Mouse (Mus musculus) common myeloid progenitor, adult 5-6 weeks (primary cell): Measurements from ENCODE around the gene Bhlhe40. TPM values are rescaled to one million over a fixed set of nuclear protein-coding genes. Genes with fewer than 3 reads are reported as not detected.

Experiments
- ATAC-seq: replicated peaks from 2 replicates; pipeline ENCODE4 v1.8.0; 2016; ENCODE audit warnings: low read depth, mild to moderate bottlenecking, moderate TSS enrichment, inconsistent platforms; ENCODE audit not compliant: poor library complexity, severe bottlenecking
- total RNA-seq: library from RNA; stranded (forward); fragments of 200-1000, 187-1606 nt; gene quantifications from 2 replicates; pipeline ENCODE4 v1.2.3, GENCODE M21; 2017

Gene Bhlhe40
- total RNA-seq, 1 experiment from 2014 or later: 4.6 TPM

- no peak for ATAC-seq
Measured at GRCm38 (mm10) chr6:108662314-108663240, 2.1 kb downstream of the Bhlhe40 start.

- no peak for ATAC-seq
Measured at GRCm38 (mm10) chr6:108663241-108664194, 3.1 kb downstream of the Bhlhe40 start.

GRCm38 (mm10) chr6:108664533-108665150 lies 4.2 kb downstream of the Bhlhe40 start:
- ATAC-seq: no peak

GRCm38 (mm10) chr6:108665587-108665986 lies 5.2 kb downstream of the Bhlhe40 start:
- no peak for ATAC-seq

GRCm38 (mm10) chr6:108666648-108667488 lies 6.4 kb downstream of the Bhlhe40 start:
- ATAC-seq: no peak

GRCm38 (mm10) chr6:108667599-108668021 lies 7.2 kb downstream of the Bhlhe40 start:
- no peak for ATAC-seq

- peak; percentile 80 for ATAC-seq
Measured at GRCm38 (mm10) chr6:108668321-108668786, 7.9 kb downstream of the Bhlhe40 start.

GRCm38 (mm10) chr6:108670276-108670675 lies 9.8 kb downstream of the Bhlhe40 start:
- ATAC-seq: no peak

- ATAC-seq: no peak
Measured at GRCm38 (mm10) chr6:108670821-108671220, 10.4 kb downstream of the Bhlhe40 start.

GRCm38 (mm10) chr6:108672094-108672493 lies 11.7 kb downstream of the Bhlhe40 start:
- ATAC-seq: no peak

- no peak for ATAC-seq
Measured at GRCm38 (mm10) chr6:108674221-108674620, 13.8 kb downstream of the Bhlhe40 start.

GRCm38 (mm10) chr6:108676783-108677340 lies 16.4 kb downstream of the Bhlhe40 start:
- no peak for ATAC-seq

- ATAC-seq: no peak
Measured at GRCm38 (mm10) chr6:108677697-108678096, 17.3 kb downstream of the Bhlhe40 start.

GRCm38 (mm10) chr6:108678227-108678626 lies 17.8 kb downstream of the Bhlhe40 start:
- ATAC-seq: no peak

- ATAC-seq: no peak
Measured at GRCm38 (mm10) chr6:108680503-108680902, 20.1 kb downstream of the Bhlhe40 start.

- peak; percentile 48 for ATAC-seq
Measured at GRCm38 (mm10) chr6:108681084-108681483, 20.7 kb downstream of the Bhlhe40 start.

- no peak for ATAC-seq
Measured at GRCm38 (mm10) chr6:108683140-108683539, 22.7 kb downstream of the Bhlhe40 start.

- no peak for ATAC-seq
Measured at GRCm38 (mm10) chr6:108684430-108684829, 24.0 kb downstream of the Bhlhe40 start.
